Mouse (Mus musculus) heart, adult 9 months (tissue): Measurements from ENCODE around the gene Dnaja3.
A peak's percentile ranks its signal among the peaks of the same experiment; 100 is the strongest.
"Not testable (repeated sequence)": the region's sequence is repeated elsewhere in the genome, so short reads cannot be mapped to it uniquely, and the experiment has no call there.

Experiments used
- DNase-seq, 2 experiments: peaks; one replicate each; pipeline ENCODE4 v3.0.0; 2022; ENCODE audit warnings: low spot score in 2 of 2

Dnaja3 gene

GRCm38 (mm10) chr16:4722128-4722914, 82.5 kb downstream of the Dnaja3 start:
- DNase-seq = peak in 1 of 2 experiments; percentile 47

- DNase-seq = no peak
These were observed 83.1 kb downstream of the Dnaja3 start for GRCm38 (mm10) chr16:4722915-4723209.

GRCm38 (mm10) chr16:4725266-4725665, 85.5 kb downstream of the Dnaja3 start:
- DNase-seq = no peak

GRCm38 (mm10) chr16:4725780-4726527, 86.2 kb downstream of the Dnaja3 start, which contains the start of gene Hmox2:
Gene Hmox2 (plus strand): TSS chr16:4726361.
- DNase-seq = peak; percentile 94 to 95

GRCm38 (mm10) chr16:4726528-4727128, 86.8 kb downstream of the Dnaja3 start:
- DNase-seq = no peak

- DNase-seq = no peak
These were observed 87.7 kb downstream of the Dnaja3 start for GRCm38 (mm10) chr16:4727526-4727925.

- peak in 1 of 2 experiments; percentile 40 for DNase-seq
These were observed 88.2 kb downstream of the Dnaja3 start for GRCm38 (mm10) chr16:4727963-4728362.

- DNase-seq = no peak
These were observed 91.1 kb downstream of the Dnaja3 start for GRCm38 (mm10) chr16:4730776-4731358.

- DNase-seq = no peak
These were observed 96.5 kb downstream of the Dnaja3 start for GRCm38 (mm10) chr16:4736262-4736661.

GRCm38 (mm10) chr16:4739994-4740393, 100.2 kb downstream of the Dnaja3 start:
- DNase-seq = no peak

GRCm38 (mm10) chr16:4742186-4742585, 102.4 kb downstream of the Dnaja3 start:
- no peak for DNase-seq

- no peak for DNase-seq
These were observed 112.4 kb downstream of the Dnaja3 start for GRCm38 (mm10) chr16:4752155-4752554.

GRCm38 (mm10) chr16:4754045-4754444, 114.3 kb downstream of the Dnaja3 start:
- DNase-seq = no peak

- not testable (repeated sequence) for DNase-seq
These were observed 117.0 kb downstream of the Dnaja3 start for GRCm38 (mm10) chr16:4756660-4757335.
